In genomic region chr10:53466851-53467250, GRCm38 (mm10) we compare ENCODE assay signal across 9 mouse cellular contexts.
DNase-seq lines count a peak whose midpoint lies in the region; ATAC-seq and TF ChIP-seq lines count a peak whose summit lies in the region.
"Had no signal": no experiment of that assay in that cellular context is flagged by ENCODE, and none has a peak within 500 bp of the region (broad histone marks: within the 10 kb centered on the region; RNA-seq: fewer than 3 reads in every experiment).

No protein-coding gene starts in this region.

- H3K9ac ChIP-seq in heart, embryonic 11.5 days (ENCODE audit: low read depth, low read length) = no peak overlapping the region
- no peak overlapping the region for H3K9ac ChIP-seq in kidney, embryonic 16.5 days (replicated peaks; ENCODE audit: low read length)
- H3K9ac ChIP-seq in stomach, embryonic 16.5 days (ENCODE audit: low read length) = no peak overlapping the region
- H3K9ac ChIP-seq: limb, embryonic 13.5 days had no signal

- H3K9me3 ChIP-seq in heart, embryonic 11.5 days (replicated peaks; ENCODE audit: control insufficient read depth, low read length) = peaks cover 5% of the 10 kb centered on the region
- H3K9me3 ChIP-seq in kidney, embryonic 16.5 days (ENCODE audit: low read length) = peaks cover 7% of the 10 kb centered on the region
- H3K9me3 ChIP-seq in stomach, embryonic 16.5 days (replicated peaks; ENCODE audit: control insufficient read depth, low read length) = peaks cover 7% of the 10 kb centered on the region

- H3K4me1 ChIP-seq in heart, embryonic 11.5 days (ENCODE audit: control insufficient read depth, insufficient read depth, low read length) = peaks cover 12% of the 10 kb centered on the region
- H3K4me1 ChIP-seq in testis, adult 2 months (ENCODE audit: control insufficient read depth, insufficient read depth, low read length) = no peaks in the 10 kb centered on the region; the same call in 1 of the 2 replicates
- H3K4me1 ChIP-seq in kidney, embryonic 16.5 days (ENCODE audit: insufficient read depth, low read length) = 0 out of 2 replicates have a peak, but pooled peaks cover 4% of the 10 kb centered on the region
- H3K4me1 ChIP-seq in stomach, embryonic 16.5 days (ENCODE audit: control insufficient read depth, insufficient read depth, low read length) = peaks cover 11% of the 10 kb centered on the region

- 70% methylated on average over 1 of the region's 1 CpGs for WGBS in heart, embryonic 11.5 days (ENCODE audit: insufficient replicate concordance)
- WGBS in kidney, embryonic 16.5 days = 70% methylated on average over 1 of the region's 1 CpGs
- WGBS in stomach, embryonic 16.5 days = 53% methylated on average over 1 of the region's 1 CpGs

- no peak for ATAC-seq in heart, embryonic 11.5 days (replicated peaks; ENCODE audit: insufficient number of reproducible peaks, low FRiP score, low TSS enrichment)
- 0 out of 2 replicates have a peak, but pooled peaks have one; percentile 39 for ATAC-seq in kidney, embryonic 16.5 days (ENCODE audit: low FRiP score, low TSS enrichment)
- ATAC-seq in stomach, embryonic 16.5 days (ENCODE audit: insufficient read depth, low FRiP score) = peak; percentile 76; the same call in 1 of the 2 replicates

- no peaks in the 10 kb centered on the region for H3K27me3 ChIP-seq in heart, embryonic 11.5 days (ENCODE audit: control insufficient read depth, insufficient read depth, low read length)
- no peaks in the 10 kb centered on the region for H3K27me3 ChIP-seq in testis, adult 2 months (ENCODE audit: control insufficient read depth, insufficient read depth, low read length)
- H3K27me3 ChIP-seq in kidney, embryonic 16.5 days (ENCODE audit: insufficient read depth, low read length) = no peaks in the 10 kb centered on the region
- H3K27me3 ChIP-seq in stomach, embryonic 16.5 days (ENCODE audit: control insufficient read depth, insufficient read depth, low read length) = no peaks in the 10 kb centered on the region
- H3K27me3 ChIP-seq: limb, embryonic 13.5 days had no signal

- no peak overlapping the region for H3K4me2 ChIP-seq in heart, embryonic 11.5 days
- H3K4me2 ChIP-seq in kidney, embryonic 16.5 days (replicated peaks; ENCODE audit: low read depth, low read length) = no peak overlapping the region
- H3K4me2 ChIP-seq in stomach, embryonic 16.5 days (ENCODE audit: low read depth, low read length) = no peak overlapping the region
- H3K4me2 ChIP-seq: limb, embryonic 13.5 days had no signal

- no peak overlapping the region for H3K4me3 ChIP-seq in heart, embryonic 11.5 days (ENCODE audit: low read depth, low read length)
- H3K4me3 ChIP-seq in testis, adult 2 months (ENCODE audit: control insufficient read depth, low read depth, low read length) = no peak overlapping the region
- H3K4me3 ChIP-seq in kidney, embryonic 16.5 days (ENCODE audit: low read length) = no peak overlapping the region
- H3K4me3 ChIP-seq in stomach, embryonic 16.5 days (replicated peaks; ENCODE audit: low read length) = no peak overlapping the region
- H3K4me3 ChIP-seq: limb, embryonic 13.5 days had no signal

- TF ChIP-seq CTCF in testis, adult 2 months (IDR thresholded peaks at IDR 0.05; ENCODE audit: control insufficient read depth, insufficient read depth, insufficient replicate concordance, low read depth, low read length) = no peak

- intact Hi-C loops in left cerebral cortex, postnatal 25 days (cut with DNase I) = no loop called here

- H3K27ac ChIP-seq in heart, embryonic 11.5 days (ENCODE audit: low read depth, low read length) = no peak overlapping the region
- H3K27ac ChIP-seq in testis, adult 2 months (ENCODE audit: control insufficient read depth, insufficient read depth, low read depth, low read length) = peak overlapping the region; percentile 25; the same call in 1 of the 2 replicates
- H3K27ac ChIP-seq in kidney, embryonic 16.5 days (ENCODE audit: low read length) = no peak overlapping the region
- H3K27ac ChIP-seq in stomach, embryonic 16.5 days (ENCODE audit: low read length) = peak overlapping the region; percentile 21
- H3K27ac ChIP-seq: limb, embryonic 13.5 days had no signal

- H3K36me3 ChIP-seq in heart, embryonic 11.5 days (ENCODE audit: control insufficient read depth, insufficient read depth, low read length) = no peaks in the 10 kb centered on the region
- no peaks in the 10 kb centered on the region for H3K36me3 ChIP-seq in testis, adult 2 months (ENCODE audit: control insufficient read depth, insufficient read depth, low read length)
- 0 out of 2 replicates have a peak, but pooled peaks cover under 1% of the 10 kb centered on the region for H3K36me3 ChIP-seq in kidney, embryonic 16.5 days (ENCODE audit: insufficient read depth, low read length)
- no peaks in the 10 kb centered on the region for H3K36me3 ChIP-seq in stomach, embryonic 16.5 days (ENCODE audit: control insufficient read depth, insufficient read depth, low read length)
- H3K36me3 ChIP-seq: limb, embryonic 13.5 days had no signal

- no peak for TF ChIP-seq POLR2A in testis, adult 2 months (IDR thresholded peaks at IDR 0.05; ENCODE audit: control insufficient read depth, low read depth, low read length)

- DNase-seq in heart, adult 11 months = peak; percentile 98
- DNase-seq in testis, postnatal 10 days (ENCODE audit: low spot score) = no peak
- DNase-seq in left cerebral cortex, adult 8-10 months (ENCODE audit: low spot score in 2 of 2) = no peak
- DNase-seq in left cerebral cortex, postnatal 25 days (ENCODE audit: low spot score in 2 of 2) = no peak

Comparison
In these comparisons a context has a peak if more than half of its experiments do, and no peak if none do; other contexts are left out.
1. H3K27ac ChIP-seq: peak in testis, adult 2 months (single experiment) and stomach, embryonic 16.5 days (single experiment); none in heart, embryonic 11.5 days (single experiment) and kidney, embryonic 16.5 days (single experiment).